Mouse (Mus musculus) retina, adult 2 months (tissue): Measurements from ENCODE around the gene Wdr90.
A peak's percentile ranks its signal among the peaks of the same experiment; 100 is the strongest.

Experiments used
- DNase-seq: peaks from one replicate; pipeline ENCODE4 v3.0.0-alpha.2; 2012; ENCODE audit warnings: low read depth, low spot score

The Wdr90 gene

GRCm38 (mm10) chr17:25860229-25860628 is 1.1 kb downstream of the Wdr90 start:
- DNase-seq = no peak

GRCm38 (mm10) chr17:25844396-25844901 is 16.9 kb downstream of the Wdr90 start, which contains the start of gene Rhot2:
Gene Rhot2, minus strand, starts transcription at chr17:25844851.
- peak; percentile 86 for DNase-seq

- no peak for DNase-seq
Observed at GRCm38 (mm10) chr17:25843636-25844395, 17.5 kb downstream of the Wdr90 start.

GRCm38 (mm10) chr17:25843122-25843521 is 18.2 kb downstream of the Wdr90 start:
- no peak for DNase-seq

- DNase-seq = no peak
Observed at GRCm38 (mm10) chr17:25842509-25842908, 18.8 kb downstream of the Wdr90 start.

GRCm38 (mm10) chr17:25841117-25841880 is 20.0 kb downstream of the Wdr90 start, which contains the start of gene Gm20683:
Gene Gm20683, minus strand, starts transcription at chr17:25841763.
- no peak for DNase-seq

- no peak for DNase-seq
Observed at GRCm38 (mm10) chr17:25840519-25840918, 20.8 kb downstream of the Wdr90 start.

GRCm38 (mm10) chr17:25839455-25840235 is 21.7 kb downstream of the Wdr90 start:
- no peak for DNase-seq

- DNase-seq = no peak
Observed at GRCm38 (mm10) chr17:25838904-25839303, 22.4 kb downstream of the Wdr90 start.

GRCm38 (mm10) chr17:25837533-25837932 is 23.8 kb downstream of the Wdr90 start:
- DNase-seq = no peak

- DNase-seq = no peak
Observed at GRCm38 (mm10) chr17:25837076-25837410, 24.3 kb downstream of the Wdr90 start, which contains the start of gene Rhbdl1. Gene Rhbdl1, minus strand, starts transcription at chr17:25837295.

GRCm38 (mm10) chr17:25836397-25837075 is 24.8 kb downstream of the Wdr90 start:
- no peak for DNase-seq

GRCm38 (mm10) chr17:25835816-25836215 is 25.5 kb downstream of the Wdr90 start:
- no peak for DNase-seq

GRCm38 (mm10) chr17:25835301-25835700 is 26.0 kb downstream of the Wdr90 start:
- DNase-seq = no peak

GRCm38 (mm10) chr17:25834595-25835222 is 26.6 kb downstream of the Wdr90 start:
- no peak for DNase-seq

GRCm38 (mm10) chr17:25833961-25834594 is 27.2 kb downstream of the Wdr90 start:
- no peak for DNase-seq

- DNase-seq = no peak
Observed at GRCm38 (mm10) chr17:25833291-25833663, 28.0 kb downstream of the Wdr90 start, which contains the start of gene Stub1. Gene Stub1, minus strand, starts transcription at chr17:25833404.

- peak; percentile 97 for DNase-seq
Observed at GRCm38 (mm10) chr17:25832436-25833290, 28.6 kb downstream of the Wdr90 start.
